Mouse (Mus musculus) MEL (cell line): ENCODE measurements around the gene Kif5a. TPM values are rescaled to one million over a fixed set of nuclear protein-coding genes. Genes with fewer than 3 reads are reported as not detected.

ENCODE experiments used
- DNase-seq: peaks from one replicate; pipeline ENCODE4 v3.0.0; 2011; ENCODE audit warnings: low read depth, low spot score
- H3K27ac ChIP-seq: 2 replicates; pipeline ENCODE4 v1.5.1; 2012; ENCODE audit warnings: low read depth, mild to moderate bottlenecking, control low read depth, low read length, moderate library complexity; ENCODE audit not compliant: control insufficient read depth
- H3K27me3 ChIP-seq, 2 experiments: fragments of 150-350 bp in 1 of 2; sonication (generic) in 1 of 2; 2 replicates each; pipeline ENCODE4 v1.6.1; 2012; ENCODE audit warnings: low read length in 2 of 2, mild to moderate bottlenecking in 2 of 2, improper control_type of control experiment in 1 of 2, moderate library complexity in 1 of 2; ENCODE audit not compliant: insufficient read depth in 2 of 2, control insufficient read depth in 1 of 2
- H3K36me3 ChIP-seq, 2 experiments: 2 replicates each; pipeline ENCODE4 v1.6.1; 2012 to 2014; ENCODE audit warnings: low read length in 2 of 2, improper control_type of control experiment in 1 of 2, inconsistent platforms in 1 of 2, mild to moderate bottlenecking in 1 of 2; ENCODE audit not compliant: insufficient read depth in 2 of 2, control insufficient read depth in 1 of 2
- H3K4me1 ChIP-seq, 2 experiments: fragments of 150-350 bp in 1 of 2; sonication (generic) in 1 of 2; 2 replicates each; pipeline ENCODE4 v1.6.1; 2012; ENCODE audit warnings: low read length in 2 of 2, improper control_type of control experiment in 1 of 2, mild to moderate bottlenecking in 1 of 2; ENCODE audit not compliant: insufficient read depth in 2 of 2, control insufficient read depth in 1 of 2
- H3K4me3 ChIP-seq, 2 experiments: fragments of 150-350 bp in 1 of 2; sonication (generic) in 1 of 2; 2 replicates each; pipeline ENCODE4 v1.5.1; 2012; ENCODE audit warnings: low read depth in 2 of 2, low read length in 2 of 2, mild to moderate bottlenecking in 2 of 2, moderate library complexity in 2 of 2, control low read depth in 1 of 2, improper control_type of control experiment in 1 of 2; ENCODE audit not compliant: control insufficient read depth in 1 of 2, insufficient read depth in 1 of 2
- H3K79me2 ChIP-seq: 2 replicates; pipeline ENCODE4 v1.6.1; 2012; ENCODE audit warnings: mild to moderate bottlenecking, low read length, moderate library complexity; ENCODE audit not compliant: control insufficient read depth, poor library complexity, insufficient read depth
- H3K9ac ChIP-seq: 2 replicates; pipeline ENCODE4 v1.6.1; 2012; ENCODE audit warnings: low read depth, mild to moderate bottlenecking, control low read depth, low read length, moderate library complexity; ENCODE audit not compliant: control insufficient read depth, poor library complexity, severe bottlenecking
- H3K9me3 ChIP-seq: fragments of 150-350 bp; sonication (generic); replicated peaks from 2 replicates; pipeline ENCODE4 v1.6.1; 2012; ENCODE audit warnings: mild to moderate bottlenecking, low read length, improper control_type of control experiment, moderate library complexity; ENCODE audit not compliant: insufficient read depth
- CHD1 ChIP-seq: IDR thresholded peaks from 2 replicates; pipeline ENCODE4 v1.6.1; 2012; ENCODE audit warnings: low read depth, mild to moderate bottlenecking, inconsistent platforms, low read length, improper control_type of control experiment
- EP300 ChIP-seq, 2 experiments: IDR thresholded peaks; 2 replicates each; pipeline ENCODE4 v1.6.1; 2011; ENCODE audit warnings: improper control_type of control experiment in 2 of 2, low read length in 2 of 2, low read depth in 1 of 2, mild to moderate bottlenecking in 1 of 2
- GABPA ChIP-seq: IDR thresholded peaks from 2 replicates; pipeline ENCODE4 v1.6.1; 2012; ENCODE audit warnings: low read depth, mild to moderate bottlenecking, inconsistent platforms, low read length, improper control_type of control experiment, moderate library complexity
- GATA1 ChIP-seq: IDR thresholded peaks from 2 replicates; pipeline ENCODE4 v1.6.1; 2011; ENCODE audit warnings: low read depth, low read length, improper control_type of control experiment
- JUND ChIP-seq: IDR thresholded peaks from 2 replicates; pipeline ENCODE4 v1.6.1; 2011; ENCODE audit warnings: low read depth, mild to moderate bottlenecking, improper control_type of control experiment, low read length
- KAT2A ChIP-seq: conservative IDR thresholded peaks from 2 replicates; pipeline ENCODE4 v1.6.1; 2012; ENCODE audit warnings: low read depth, low read length, improper control_type of control experiment, inconsistent platforms
- MXI1 ChIP-seq: IDR thresholded peaks from 2 replicates; pipeline ENCODE4 v1.6.1; 2011; ENCODE audit warnings: mild to moderate bottlenecking, low read depth, low read length, improper control_type of control experiment
- MYC ChIP-seq: IDR thresholded peaks from 2 replicates; pipeline ENCODE4 v1.6.1; 2011; ENCODE audit warnings: low read depth, mild to moderate bottlenecking, low read length, improper control_type of control experiment, moderate library complexity
- NELFE ChIP-seq: IDR thresholded peaks from 2 replicates; pipeline ENCODE4 v1.6.1; 2011; ENCODE audit warnings: low read depth, low read length, improper control_type of control experiment
- RAD21 ChIP-seq: IDR thresholded peaks from 2 replicates; pipeline ENCODE4 v1.6.1; 2011; ENCODE audit warnings: mild to moderate bottlenecking, low read depth, low read length, improper control_type of control experiment
- RCOR1 ChIP-seq: IDR thresholded peaks from 2 replicates; pipeline ENCODE4 v1.6.1; 2012; ENCODE audit warnings: low read depth, mild to moderate bottlenecking, inconsistent platforms, low read length, improper control_type of control experiment
- SMC3 ChIP-seq: IDR thresholded peaks from 2 replicates; pipeline ENCODE4 v1.6.1; 2011; ENCODE audit warnings: low read depth, low read length, improper control_type of control experiment
- TAL1 ChIP-seq: IDR thresholded peaks from 2 replicates; pipeline ENCODE4 v1.6.1; 2012; ENCODE audit warnings: mild to moderate bottlenecking, inconsistent platforms, low read length, moderate library complexity, mixed read lengths
- TBP ChIP-seq: IDR thresholded peaks from 2 replicates; pipeline ENCODE4 v1.8.0; 2011; ENCODE audit warnings: low read depth, low read length, improper control_type of control experiment
- UBTF ChIP-seq: IDR thresholded peaks from 2 replicates; pipeline ENCODE4 v1.6.1; 2012; ENCODE audit warnings: low read depth, mild to moderate bottlenecking, inconsistent platforms, low read length, improper control_type of control experiment, moderate library complexity, borderline replicate concordance; ENCODE audit not compliant: insufficient read depth
- ZC3H11A ChIP-seq: IDR thresholded peaks from 2 replicates; pipeline ENCODE4 v1.6.1; 2012; ENCODE audit warnings: low read depth, mild to moderate bottlenecking, inconsistent platforms, low read length, improper control_type of control experiment
- ZMIZ1 ChIP-seq: IDR thresholded peaks from 2 replicates; pipeline ENCODE4 v1.6.1; 2012; ENCODE audit warnings: low read depth, mild to moderate bottlenecking, inconsistent platforms, low read length, improper control_type of control experiment, moderate library complexity
- polyA plus RNA-seq, 2 experiments: library from polyadenylated mRNA; stranded (reverse) in 1 of 2; unstranded in 1 of 2; fragments of >175 nt in 1 of 2; fragments of >200 nt in 1 of 2; gene quantifications; 2 replicates each; pipeline versions ENCODE4 v1.2.1 to v1.2.4; 2012; ENCODE audit warnings: low replicate concordance in 2 of 2, low read depth in 1 of 2; ENCODE audit not compliant: insufficient read length in 2 of 2, insufficient read depth in 1 of 2, missing spikeins in 1 of 2
- total RNA-seq: library from RNA; depleted of rRNA; stranded (reverse); fragments of 300-350 nt; gene quantifications from 2 replicates; pipeline ENCODE4 v1.2.3, GENCODE M21; 2012

Gene Kif5a
- total and polyA plus RNA-seq, 3 experiments: 0.42 to 1.3 TPM; not detected in 1

DNA sequence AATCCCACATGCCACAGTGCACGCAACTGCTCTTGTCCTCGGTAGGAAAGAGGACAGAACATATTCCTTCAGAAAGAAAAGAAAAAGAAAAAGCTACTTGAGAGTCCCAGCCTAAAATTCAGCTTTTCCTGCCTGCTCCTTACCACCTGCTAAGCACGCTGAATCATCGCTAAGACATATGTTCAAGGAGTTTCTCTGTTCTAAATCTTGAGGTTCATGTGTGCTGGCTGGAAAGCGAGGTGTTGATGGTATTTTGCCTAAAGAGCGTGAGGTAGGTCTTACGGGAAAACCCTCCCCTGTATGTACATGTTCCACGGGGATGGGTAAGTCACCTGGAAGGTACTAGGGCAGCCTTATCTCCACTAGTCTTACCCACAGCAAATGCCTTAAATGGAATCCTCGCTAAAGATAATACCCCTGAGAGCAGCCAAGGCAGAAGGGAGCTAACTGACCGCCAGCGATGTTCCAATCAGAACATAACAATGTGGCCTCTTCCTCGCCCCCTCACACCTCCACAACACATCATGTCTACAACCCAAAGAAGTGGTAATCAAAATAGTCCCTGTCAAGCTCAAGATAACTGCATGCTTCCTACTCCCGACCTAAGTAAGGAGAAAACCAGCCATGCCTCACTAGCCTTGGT, 53.1 kb downstream of the Kif5a start:
- no peak for DNase-seq
- H3K4me3 ChIP-seq: peak overlapping the region; percentile 56 to 77
- no peaks in the 10 kb centered on the region for H3K9me3 ChIP-seq
- H3K36me3 ChIP-seq: peaks cover 0 to 14% of the 10 kb centered on the region in 2 experiments; a peak in 3 of 4 replicates
- H3K4me1 ChIP-seq: peaks cover 11 to 27% of the 10 kb centered on the region in 2 experiments
- H3K27ac ChIP-seq: peak overlapping the region; percentile 46; the same call in 1 of the 2 replicates
- TF ChIP-seq RCOR1 (0 out of 2 replicates have a peak, but pooled peaks have one; percentile 10), KAT2A (no peak), MXI1 (no peak), GABPA (no peak), NELFE (no peak), RAD21 (no peak), GATA1 (0 out of 2 replicates have a peak, but pooled peaks have one; percentile 33), EP300 (IDR thresholded peaks at IDR 0.05; ENCODE audit: low read depth in 1 of 2, low read length in 2 of 2) (no peak; a peak in 1 of 4 replicates), CHD1 (no peak), TBP (peak; percentile 61; the same call in 1 of the 2 replicates)
- TF ChIP-seq, all 39 proteins: peak for 3
- peak overlapping the region; percentile 84 for H3K9ac ChIP-seq
- H3K79me2 ChIP-seq: peaks cover 29% of the 10 kb centered on the region
- H3K27me3 ChIP-seq: no peaks in the 10 kb centered on the region

DNA sequence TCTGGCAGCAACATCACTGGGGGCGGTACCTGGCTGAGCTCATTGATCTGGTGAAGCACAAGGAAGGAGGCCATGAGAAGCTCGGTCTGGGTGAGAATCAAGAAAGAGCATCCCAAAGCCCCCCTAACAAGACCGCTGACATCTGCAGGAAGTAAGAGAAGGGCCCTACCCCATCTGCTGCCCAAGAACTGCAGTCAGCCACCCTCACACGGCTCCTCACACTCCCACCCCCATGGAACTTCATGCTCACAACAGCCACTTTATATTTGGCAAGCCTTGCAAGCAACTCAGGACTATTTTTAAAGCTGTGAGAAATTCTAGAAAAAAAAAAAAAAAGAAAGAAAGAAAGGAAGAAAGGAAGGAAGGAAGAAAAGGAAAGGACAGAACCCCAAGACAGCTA, 54.2 kb downstream of the Kif5a start:
- Histone ChIP-seq H3K9ac (no peak overlapping the region), H3K9me3 (no peaks in the 10 kb centered on the region), H3K4me1 (peaks cover 20 to 32% of the 10 kb centered on the region in 2 experiments), H3K27ac (no peak overlapping the region), H3K4me3 (no peak overlapping the region), H3K36me3 (peaks cover 5 to 25% of the 10 kb centered on the region in 2 experiments), H3K27me3 (no peaks in the 10 kb centered on the region), H3K79me2 (peaks cover 32% of the 10 kb centered on the region)
- no peak for TF ChIP-seq ZMIZ1
- TF ChIP-seq GATA1: no peak
- TF ChIP-seq UBTF: no peak
- TF ChIP-seq CHD1: no peak
- TF ChIP-seq ZC3H11A: no peak
- no peak for TF ChIP-seq MYC
- no peak for TF ChIP-seq SMC3
- TF ChIP-seq EP300 (IDR thresholded peaks at IDR 0.05; ENCODE audit: low read depth in 1 of 2, low read length in 2 of 2): no peak
- TF ChIP-seq KAT2A: no peak
- TF ChIP-seq JUND: no peak
- no peak for TF ChIP-seq TAL1
- TF ChIP-seq RCOR1: no peak
- TF ChIP-seq TBP: no peak
- TF ChIP-seq NELFE: no peak
- TF ChIP-seq MXI1: no peak
- no peak for DNase-seq
